Mouse (Mus musculus) natural killer cell, adult 2 months (primary cell): ENCODE measurements at regions not wholly inside any gene's neighbourhood (a gene's known extent, or its start where the extent isn't known, plus 50 kb on each side); places are given as distances from the start of the nearest gene placed in this dataset.

Source experiments
- DNase-seq, 2 experiments: peaks; one replicate each; pipeline ENCODE4 v3.0.0; 2022; ENCODE audit warnings: low spot score in 2 of 2

DNA sequence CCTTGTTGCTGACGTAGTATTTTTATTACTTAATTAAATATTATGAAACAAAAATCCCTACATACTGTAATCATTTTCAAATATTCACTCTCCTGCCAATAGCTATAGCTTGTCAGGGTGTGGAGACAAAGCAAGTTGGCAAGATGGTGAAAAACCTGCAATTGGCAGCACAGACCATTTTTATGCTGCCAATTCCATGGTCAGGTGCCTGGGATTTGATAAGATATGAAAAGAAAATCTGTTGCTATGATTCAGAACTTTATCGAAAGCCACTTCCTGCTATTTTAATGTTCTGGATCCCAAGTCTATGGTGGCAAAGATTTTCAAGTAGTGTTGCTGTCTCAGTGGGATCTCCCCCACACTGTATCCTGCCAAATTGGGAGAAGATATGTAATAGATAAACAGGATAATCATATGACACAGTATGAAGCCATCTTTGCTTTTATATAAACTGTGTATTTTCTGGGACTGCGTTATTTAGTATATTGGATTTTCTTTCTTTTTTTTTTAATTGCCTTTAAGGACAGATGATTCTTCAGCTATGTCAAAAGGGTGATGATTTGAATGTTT, 165.3 kb upstream of the Lrrc3b start:
- no peak for DNase-seq

DNA sequence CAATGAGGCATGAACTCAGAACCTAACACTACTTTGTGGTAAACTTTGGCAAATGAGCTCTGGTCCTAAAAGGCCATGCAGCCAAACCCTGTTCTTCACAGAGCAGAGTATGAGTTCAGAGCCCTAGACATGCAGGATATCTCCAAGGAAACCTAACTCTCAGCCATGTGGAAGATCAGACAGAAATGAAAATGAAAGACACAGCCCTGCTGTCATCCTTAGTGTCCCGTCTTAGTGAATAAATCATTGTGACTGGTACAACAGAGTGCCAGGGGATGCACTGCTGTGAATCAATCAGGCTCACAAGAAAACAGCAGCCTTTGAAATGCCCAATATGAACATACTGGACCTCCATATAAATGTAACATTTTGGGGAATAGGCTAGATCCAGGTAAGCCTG, 171.4 kb upstream of the Lrrc3b start:
- DNase-seq: no peak

DNA sequence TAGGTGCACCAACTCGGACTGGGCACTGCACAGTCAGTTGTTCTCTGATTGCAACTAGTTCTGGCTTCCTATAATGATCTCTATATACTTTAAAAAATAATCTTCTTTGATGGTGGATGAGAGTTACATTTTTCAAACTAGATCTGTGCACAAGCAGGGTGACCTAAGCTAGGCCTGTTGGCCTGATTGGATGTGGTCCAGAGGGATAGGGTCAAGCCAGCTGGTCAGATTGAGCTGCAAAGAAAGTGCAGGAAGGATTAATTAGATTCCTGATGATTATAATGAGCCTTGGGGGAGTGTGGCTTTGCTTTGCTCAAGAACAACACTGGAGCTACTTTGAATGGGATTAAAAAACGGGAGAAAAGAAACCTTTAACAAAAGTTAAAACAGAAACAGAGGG, 195.8 kb upstream of the Lrrc3b start:
- no peak for DNase-seq

DNA sequence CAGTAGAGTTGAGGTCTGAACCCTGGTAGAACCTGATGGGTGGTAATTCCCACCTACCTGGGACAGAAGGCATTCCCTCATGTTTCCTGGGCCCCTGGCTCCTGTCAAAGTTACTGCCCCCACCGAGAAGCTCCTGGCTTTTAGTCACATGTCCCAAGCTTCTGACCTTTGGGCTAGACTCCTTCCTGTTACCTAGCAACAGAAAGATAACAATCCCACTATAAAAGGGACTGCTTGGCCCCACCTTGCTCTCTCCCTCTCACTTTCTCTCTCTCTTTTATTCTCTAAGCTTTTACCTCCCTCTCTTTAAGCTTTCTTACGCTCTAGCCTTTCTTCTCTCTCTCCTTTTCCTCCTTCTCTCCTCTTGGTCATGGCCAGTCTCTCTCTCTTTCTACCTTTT, 198.9 kb upstream of the Lrrc3b start:
- no peak for DNase-seq

DNA sequence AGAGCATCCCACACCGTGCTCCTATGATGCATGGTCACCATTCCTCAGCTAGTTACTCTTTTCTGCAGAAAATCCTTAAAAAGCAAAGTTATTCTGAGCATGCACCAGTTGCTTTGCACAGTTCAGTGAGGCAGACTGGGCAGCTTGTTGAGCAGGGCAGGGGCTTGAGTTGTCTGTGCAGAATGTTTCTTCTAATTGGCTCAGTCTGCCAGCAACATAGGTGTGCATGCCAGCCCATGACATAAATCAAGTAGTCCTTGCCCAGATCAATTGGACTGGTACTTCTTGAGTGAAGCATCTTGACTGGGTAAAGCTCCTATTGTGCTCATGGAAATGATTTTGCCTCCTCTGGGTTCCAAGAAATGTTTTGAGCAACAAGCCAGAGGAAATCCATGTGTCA, 200.1 kb upstream of the Lrrc3b start:
- DNase-seq: no peak

DNA sequence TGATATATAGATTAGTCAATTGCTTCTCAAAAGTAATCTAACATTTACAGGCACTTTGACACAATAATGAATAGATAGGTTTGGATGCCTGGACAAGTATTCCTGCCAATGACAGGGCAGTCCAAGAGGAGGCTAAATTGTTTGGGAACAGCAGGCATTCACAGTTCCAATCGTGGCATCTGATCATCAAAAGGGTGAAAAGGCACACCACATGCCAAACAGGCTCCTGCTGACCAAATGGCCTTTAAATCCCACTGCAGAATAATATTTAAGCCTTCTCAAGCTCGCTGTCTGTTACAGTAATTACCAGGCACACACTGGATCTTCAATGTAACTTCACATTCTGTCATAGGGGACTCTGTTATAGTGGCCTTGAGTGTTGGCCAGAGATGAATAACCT, 222.1 kb upstream of the Lrrc3b start:
- no peak for DNase-seq

DNA sequence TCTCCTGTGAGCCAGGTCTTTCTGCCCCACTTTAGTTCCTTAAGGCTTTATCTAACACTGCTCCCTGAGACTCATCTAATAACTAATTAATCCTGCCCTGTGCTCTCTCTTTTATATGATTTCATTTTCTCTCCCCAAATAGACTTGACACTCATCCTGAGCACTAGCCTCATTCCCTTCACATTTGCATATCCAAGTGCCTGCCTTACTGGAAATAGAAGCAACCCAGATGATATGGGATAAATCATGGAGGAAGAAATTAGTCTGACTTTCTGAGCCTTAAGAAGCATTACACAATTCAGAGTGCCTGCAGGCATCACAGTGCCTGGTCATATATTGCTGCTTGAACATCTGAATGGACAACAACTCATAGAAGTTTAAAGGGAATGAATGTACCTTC, 233.5 kb upstream of the Lrrc3b start:
- DNase-seq: no peak

DNA sequence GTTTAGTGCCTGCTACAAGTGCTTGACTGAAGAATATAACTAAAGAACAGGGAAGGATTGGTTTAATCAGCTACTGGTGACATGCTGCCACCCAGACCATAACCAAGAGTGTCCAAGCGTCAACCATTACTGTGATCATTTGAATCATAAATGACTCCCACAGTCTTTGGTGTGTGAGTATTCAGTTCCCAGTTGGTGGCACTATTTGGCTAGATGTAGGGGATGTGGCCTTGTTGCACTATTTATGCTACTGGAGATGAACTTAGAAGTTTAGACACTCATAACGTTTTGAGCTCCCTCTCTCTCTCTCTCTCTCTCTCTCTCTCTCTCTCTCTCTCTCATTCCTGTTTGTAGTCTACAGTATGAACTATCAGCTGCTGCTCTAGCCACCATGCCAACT, 238.4 kb upstream of the Lrrc3b start:
- no peak for DNase-seq

DNA sequence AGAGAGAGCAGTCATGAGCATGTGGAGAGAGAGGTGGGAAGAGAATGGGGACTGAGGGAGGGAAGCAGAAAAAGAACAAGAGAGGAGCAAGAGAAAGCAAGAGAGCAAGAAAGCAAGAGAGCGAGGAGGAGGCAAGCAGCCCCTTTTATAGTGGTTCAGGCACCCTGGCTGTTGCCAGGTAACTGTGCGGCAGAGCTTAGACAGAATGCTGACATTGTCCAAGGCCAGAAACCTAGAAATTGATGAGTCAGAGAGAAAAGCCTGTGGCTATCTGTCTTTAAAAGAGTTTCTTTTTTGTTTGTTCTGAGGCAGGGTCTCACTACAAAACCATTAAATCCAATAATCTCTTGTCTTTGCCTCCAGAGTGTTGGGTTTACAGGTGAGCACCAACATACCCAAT, 240.7 kb upstream of the Lrrc3b start:
- DNase-seq: no peak

DNA sequence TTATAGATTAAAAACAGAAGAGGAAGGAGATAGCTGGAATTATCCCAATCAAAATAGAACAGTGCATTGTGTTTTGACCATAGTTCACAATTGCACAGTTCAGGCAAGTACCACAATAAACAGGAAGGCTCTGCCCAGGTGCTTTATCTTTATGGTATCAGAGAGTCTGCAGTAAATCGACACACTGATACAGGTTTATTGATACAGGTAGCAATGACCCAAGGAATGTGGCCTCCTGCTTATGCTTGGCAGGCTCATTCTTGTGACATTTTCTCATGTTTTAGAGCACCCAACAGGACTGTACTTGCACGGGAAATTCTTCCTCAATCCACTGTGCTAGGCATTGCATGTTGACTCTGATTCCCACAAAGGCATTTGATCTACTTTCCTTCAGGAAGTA, 259.2 kb upstream of the Lrrc3b start:
- no peak for DNase-seq

DNA sequence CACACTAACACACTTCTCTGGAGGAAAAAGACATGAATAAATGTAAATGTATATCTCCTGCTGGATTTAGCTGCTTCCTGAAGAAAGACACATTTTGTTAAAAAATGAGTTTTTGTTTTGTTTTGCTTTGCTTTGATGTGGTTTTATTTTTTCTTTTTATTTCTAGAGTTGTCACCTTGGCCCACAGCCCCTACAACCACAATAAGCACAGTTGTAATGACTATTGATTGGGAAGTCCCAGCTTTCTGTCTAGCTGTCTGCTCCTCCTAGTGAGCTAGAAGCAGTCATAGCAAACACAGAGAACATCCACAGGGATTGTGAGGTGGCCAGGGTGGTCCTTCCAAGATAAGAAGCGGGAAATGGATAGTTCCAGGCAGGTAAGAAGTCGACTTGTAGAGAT, 259.8 kb upstream of the Lrrc3b start:
- DNase-seq: peak in 1 of 2 experiments; percentile 1

DNA sequence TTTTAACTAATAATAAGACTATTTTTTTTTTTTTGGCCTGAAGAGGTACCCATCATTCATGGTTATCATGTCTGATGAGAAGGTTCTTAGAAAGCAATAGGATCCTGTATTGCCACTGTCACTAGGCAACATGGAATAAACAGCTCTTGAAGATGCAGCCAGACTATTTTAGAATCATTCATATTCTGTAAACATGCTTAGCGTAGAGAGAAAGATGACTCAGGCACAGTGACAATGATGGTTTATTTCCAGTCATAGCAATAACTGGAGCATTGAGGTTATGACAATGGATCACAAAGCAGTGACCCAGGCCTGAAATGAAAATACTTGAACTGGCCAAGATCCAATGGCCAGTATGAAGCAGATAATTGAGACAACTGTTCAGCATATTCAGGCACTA, 283.3 kb upstream of the Lrrc3b start:
- no peak for DNase-seq

DNA sequence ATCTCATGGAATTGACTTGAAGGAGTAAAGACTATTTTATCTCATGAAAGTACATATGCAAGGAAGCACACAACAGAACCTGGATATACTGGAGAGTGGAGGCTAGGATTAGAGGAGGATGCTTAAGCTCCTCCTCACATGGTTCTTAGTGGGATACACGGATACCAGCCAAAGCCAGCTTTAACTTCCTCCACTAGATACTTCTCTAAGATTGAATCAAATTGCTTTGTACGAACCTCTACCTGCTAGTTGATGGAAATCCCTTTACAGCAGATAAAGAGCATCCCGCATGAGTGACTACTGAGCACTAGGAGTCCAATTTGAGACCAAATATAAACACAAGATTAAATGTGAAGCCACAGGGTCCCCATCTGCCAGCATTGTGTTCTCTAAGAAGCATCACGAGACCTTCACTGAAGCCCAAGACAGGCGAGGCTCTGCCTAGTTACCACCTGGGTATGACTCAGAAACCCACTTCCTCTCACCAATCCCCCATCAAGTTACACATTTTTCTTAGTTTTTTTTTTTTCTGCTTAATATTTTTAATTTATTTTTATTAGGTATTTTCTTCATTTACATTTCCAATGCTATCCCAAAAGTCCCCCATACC, 307.9 kb upstream of the Lrrc3b start:
- peak; percentile 53 to 64 for DNase-seq

DNA sequence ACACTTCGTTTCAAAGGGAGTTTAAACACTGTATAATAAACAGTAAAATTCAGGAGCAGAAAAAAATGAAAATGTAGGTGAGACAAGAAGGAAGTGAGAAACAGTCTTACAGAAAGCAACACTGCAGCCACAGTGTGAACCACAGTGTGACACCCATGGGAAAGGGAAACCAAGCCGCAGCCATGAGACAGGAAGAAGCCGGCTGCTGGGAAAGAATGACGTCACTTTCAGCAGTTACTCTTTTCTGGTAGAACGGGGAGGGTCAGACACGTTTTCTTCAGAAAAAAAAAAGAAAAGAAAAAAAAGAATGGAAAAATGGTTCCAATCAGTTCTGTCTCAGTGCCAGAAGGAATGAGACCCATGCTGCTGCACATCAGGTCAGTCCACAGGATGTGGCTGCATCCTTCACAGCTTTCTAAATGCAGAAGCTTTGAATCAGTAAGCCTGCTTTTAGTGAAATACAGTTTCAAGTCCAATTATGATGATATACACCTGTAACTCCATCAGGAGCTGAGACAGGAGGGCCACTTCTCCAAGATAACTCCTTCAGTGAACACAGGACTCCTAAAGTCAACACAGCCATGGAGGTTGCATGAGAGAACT, 331.2 kb upstream of the Lrrc3b start:
- peak; percentile 60 to 71 for DNase-seq

DNA sequence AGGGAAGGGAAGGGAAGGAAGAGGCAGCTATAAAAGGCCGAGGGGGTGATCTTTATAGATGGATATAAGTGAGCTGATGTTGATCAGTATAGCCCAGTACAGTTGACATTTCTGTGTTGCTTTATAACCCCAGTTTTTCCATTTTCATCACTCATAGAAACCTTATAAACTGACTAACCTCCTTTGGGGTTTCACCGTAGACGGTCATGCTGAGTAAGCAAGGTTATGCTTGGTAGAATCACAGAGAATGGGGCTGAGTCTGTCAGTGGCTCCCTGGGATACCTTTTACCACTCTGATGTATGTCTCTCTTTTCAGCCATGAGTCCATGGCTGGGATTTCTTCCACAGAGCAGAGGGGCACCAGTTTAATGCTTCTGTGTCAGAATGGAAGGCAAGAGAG, 345.9 kb upstream of the Lrrc3b start:
- no peak for DNase-seq

DNA sequence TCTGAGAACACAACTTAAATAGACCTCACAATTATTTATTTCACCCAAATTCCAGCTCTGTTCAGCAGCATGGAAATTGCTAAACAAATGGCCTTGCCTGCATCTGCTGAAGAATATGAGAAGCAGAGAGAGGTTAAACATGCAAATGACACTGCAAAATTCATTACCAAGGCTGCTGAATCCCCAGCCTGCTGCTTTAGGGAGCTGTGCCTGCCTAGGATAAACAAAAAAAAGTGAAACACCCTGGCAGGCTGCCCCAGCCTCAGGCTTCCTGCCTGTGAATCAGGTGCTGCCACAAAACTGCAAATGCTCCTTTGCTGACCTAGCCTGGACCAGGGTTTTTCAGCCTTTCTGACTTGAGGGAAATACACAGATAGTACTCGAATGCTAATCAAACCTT, 346.4 kb upstream of the Lrrc3b start:
- DNase-seq: no peak

DNA sequence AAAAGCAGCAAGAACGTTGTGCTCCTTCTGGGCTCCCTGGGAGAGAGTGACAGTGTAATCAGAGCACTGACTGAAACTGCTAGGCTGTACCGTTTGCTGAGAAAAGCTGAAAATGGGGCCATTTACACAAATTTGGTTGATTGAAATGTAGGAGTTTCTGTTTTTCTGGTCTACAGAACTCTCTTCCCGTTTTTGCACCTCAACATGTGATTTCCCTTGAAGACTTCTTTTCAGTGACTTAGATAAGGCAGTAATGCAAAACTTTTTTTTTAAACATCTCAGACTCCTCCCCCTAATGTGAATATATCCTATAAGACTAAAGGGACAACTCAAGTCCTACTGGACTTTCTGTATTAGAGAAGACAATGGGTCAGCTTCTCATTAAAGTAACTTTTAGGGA, 356.9 kb upstream of the Lrrc3b start:
- no peak for DNase-seq

DNA sequence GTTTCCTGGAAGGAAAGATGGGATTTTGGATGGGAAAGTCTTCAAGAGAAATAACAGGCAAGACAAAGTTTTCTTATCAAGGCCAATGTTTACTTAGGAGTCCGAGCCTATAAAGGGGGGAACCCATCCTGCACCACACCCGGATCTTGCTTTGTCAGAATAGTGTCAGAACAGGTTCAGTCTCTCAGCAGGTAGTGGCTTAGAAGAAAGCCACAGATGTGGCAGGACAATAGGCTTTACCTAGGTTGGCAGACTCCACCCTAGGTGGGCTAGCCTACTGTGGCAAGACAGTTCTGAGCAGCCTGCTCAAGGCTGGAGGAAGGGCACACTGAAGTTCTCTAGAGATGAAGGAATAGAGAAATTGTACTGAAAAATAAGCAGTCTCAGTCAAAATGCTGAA, 358.2 kb upstream of the Lrrc3b start:
- DNase-seq: no peak

DNA sequence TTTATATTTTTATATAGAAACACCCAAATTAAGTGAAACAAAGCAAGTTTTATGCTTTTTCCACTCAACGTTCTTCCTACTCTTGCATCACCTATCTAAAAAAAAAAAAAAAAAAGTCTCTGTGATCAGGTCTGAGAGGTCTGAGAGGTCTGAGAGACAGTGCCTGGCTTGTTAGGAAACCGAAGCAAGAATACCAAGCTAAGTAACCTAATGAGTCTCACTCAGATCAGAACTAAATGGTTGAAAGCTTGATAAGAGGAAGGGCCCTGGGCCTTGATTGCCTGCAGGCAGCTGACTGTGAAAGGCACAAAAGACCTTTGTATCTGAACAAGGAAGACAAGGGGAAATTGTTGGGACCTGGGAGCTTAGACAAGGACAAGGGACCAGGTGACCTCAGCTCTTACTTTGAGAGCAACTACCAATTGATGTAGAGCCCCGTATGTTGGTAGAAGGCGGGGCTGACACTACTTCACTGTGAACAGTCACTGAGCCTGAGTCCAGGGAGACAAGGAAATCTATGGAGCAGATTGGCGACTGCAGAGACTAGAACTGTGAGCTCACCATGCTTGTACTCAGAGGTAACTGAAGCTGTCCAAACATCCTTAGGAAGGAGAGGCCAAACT, 362.8 kb upstream of the Lrrc3b start:
- DNase-seq: no peak

DNA sequence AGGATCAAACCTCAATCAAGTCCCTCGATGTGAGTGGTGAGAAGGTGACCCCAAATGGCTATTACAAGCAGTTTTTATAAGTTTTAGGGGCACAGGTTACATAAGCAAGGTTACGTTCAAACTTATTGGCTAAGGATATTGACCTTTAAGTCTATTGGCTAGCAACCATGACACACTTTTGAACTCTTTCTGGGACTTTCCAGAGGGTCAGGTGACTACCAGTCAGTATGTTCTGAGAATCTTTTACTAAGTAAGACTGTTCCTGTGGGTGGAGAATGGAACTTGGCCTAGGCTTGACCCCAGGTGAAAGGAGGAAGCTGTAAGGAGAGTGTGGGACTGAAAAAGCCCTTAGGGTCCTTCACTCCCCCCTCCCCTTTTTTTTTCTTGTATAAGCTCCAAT, 370.3 kb upstream of the Lrrc3b start:
- DNase-seq: no peak

DNA sequence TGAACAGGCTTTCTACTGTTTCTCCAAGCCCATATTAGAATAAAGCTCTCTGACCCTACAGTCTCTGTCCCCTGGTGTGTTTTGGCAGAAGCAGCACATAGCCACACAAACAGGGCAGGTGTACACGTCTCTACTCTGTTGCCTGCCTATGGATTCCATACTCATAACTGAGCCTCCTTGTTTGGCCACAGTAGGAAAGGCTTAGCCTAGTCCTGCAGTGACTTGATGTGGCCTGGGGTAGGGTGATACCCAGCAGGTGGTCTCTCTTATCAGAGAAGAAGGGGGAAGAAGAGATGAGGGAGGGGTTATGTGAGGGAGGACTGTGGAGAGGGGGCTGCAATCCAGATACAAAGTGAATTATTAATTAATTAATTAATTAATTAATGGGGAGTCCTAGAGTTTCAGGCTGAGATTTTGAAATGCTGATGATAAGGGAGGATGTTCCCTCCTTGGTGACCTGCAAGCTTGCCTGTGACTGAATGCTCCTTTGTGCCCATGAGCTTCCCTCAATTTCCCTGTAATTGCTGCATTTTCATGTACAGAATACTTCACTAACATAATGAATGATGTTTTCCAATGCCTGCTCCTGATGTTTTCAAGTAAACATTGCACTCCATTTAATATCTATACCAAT, 402.7 kb upstream of the Lrrc3b start:
- no peak for DNase-seq

DNA sequence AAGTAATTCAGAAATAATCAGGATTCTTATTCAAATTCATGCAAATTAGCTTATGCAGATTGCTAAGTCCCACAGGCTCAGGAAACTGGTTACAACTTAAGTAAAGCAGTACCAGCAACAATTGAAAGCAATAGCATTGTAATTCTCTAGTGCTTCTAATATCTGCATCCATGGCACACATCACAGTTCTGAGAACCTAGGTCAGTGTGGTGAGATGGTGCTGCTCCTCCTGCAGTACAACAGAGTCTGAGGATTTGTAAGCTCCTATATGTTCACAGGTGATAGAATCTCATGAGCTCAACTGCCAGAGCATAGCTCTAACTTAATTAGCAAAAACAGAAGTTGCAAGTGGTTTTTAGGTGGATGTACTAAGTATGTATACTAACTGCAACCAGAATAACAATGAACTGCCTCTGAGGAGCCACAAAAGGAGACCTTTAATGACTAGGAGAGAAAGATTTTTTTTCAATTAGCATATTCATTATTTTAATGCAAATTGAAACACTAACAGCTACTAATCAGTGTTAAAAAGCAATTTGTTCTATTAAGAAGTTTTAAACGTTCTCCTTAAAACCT, 403.3 kb upstream of the Lrrc3b start:
- DNase-seq: no peak

DNA sequence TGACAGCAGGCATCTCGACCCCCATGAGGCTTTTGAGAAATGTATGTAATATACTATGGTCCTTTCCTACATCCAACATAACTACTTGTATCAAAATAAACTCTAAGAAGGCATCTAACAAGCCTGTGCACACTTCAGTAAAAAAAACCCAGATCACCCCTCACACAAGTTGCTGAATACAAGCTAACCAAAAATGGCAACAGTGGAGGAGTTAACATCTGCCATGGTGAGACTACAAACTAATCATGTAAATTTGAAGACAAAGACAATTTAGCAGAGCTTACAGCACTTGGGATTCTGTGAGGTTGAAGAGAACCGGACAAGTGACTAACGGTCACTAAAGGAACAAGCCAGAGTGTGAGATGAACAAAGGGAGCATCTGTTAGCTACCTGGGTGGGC, 380.6 kb upstream of the Ngly1 start:
- no peak for DNase-seq
